Mouse (Mus musculus) layer of hippocampus, adult 6 months (tissue): ENCODE measurements around the gene Wnt10b. TPM values are rescaled to one million over a fixed set of nuclear protein-coding genes. Genes with fewer than 3 reads are reported as not detected.

Experiments
- long read RNA-seq, 2 experiments: library from polyadenylated mRNA; unstranded; transcript quantifications; one replicate each; pipeline ENCODE4 v2.0.0; 2019 to 2020
- polyA plus RNA-seq: library from polyadenylated mRNA; unstranded; fragments of <200 nt; fragmentation: Nextera tagmentation; gene quantifications from 2 replicates; pipeline ENCODE4 v1.2.3, GENCODE M21; 2021

The Wnt10b gene
- not detected in 2 replicates for polyA plus RNA-seq
- long read RNA-seq, experiment 1 = 0 reads
- long read RNA-seq, experiment 2 = 0 reads

GRCm38 (mm10) chr15:98777762-98778161 lies at the start of gene Wnt10b:
Gene Wnt10b (minus strand): TSS chr15:98778150.

GRCm38 (mm10) chr15:98809390-98809789 lies 31.4 kb upstream of the Wnt10b start, which contains the start of gene Ddn:
Gene Ddn (minus strand): TSS chr15:98809490.

GRCm38 (mm10) chr15:98789661-98790535 lies 11.9 kb upstream of the Wnt10b start, which contains the start of gene Wnt1:
Gene Wnt1 (plus strand): TSS chr15:98789857.

GRCm38 (mm10) chr15:98762670-98763529 lies 15.1 kb downstream of the Wnt10b start, which contains the start of gene Arf3:
Gene Arf3 (minus strand): TSS chr15:98763214.

GRCm38 (mm10) chr15:98727443-98728321 lies 50.3 kb downstream of the Wnt10b start, which contains the start of gene Fkbp11:
Gene Fkbp11 (minus strand): TSS chr15:98728198.

Other genes with a start within 250 kb of the Wnt10b start
- gene Kansl2, start 243.9 kb downstream of the Wnt10b start, polyA plus RNA-seq = 40.8 and 44.3 TPM in 2 replicates
- gene Ccnt1, start 207.2 kb downstream of the Wnt10b start, polyA plus RNA-seq = 21.9 and 24.8 TPM in 2 replicates
- gene 4930415O20Rik, start 207.1 kb downstream of the Wnt10b start, polyA plus RNA-seq = 0.30 TPM in 1 of 2 replicates, not detected in the other
- 3.9 and 4.7 TPM in 2 replicates for gene Adcy6, start 168.1 kb downstream of the Wnt10b start, polyA plus RNA-seq
- 44.4 and 44.8 TPM in 2 replicates for gene Cacnb3, start 147.3 kb downstream of the Wnt10b start, polyA plus RNA-seq
- gene Ddx23, start 115.3 kb downstream of the Wnt10b start, polyA plus RNA-seq = 19.6 and 27.9 TPM in 2 replicates
- gene Rnd1, start 100.7 kb downstream of the Wnt10b start, polyA plus RNA-seq = 4.3 and 4.9 TPM in 2 replicates
- gene Ccdc65, start 69.9 kb downstream of the Wnt10b start, polyA plus RNA-seq = 8.4 and 9.0 TPM in 2 replicates
- gene Fkbp11, start 50.0 kb downstream of the Wnt10b start, polyA plus RNA-seq = 3.1 and 4.6 TPM in 2 replicates
- gene Arf3, start 14.9 kb downstream of the Wnt10b start, polyA plus RNA-seq = 93.9 and 99.4 TPM in 2 replicates
- gene Wnt1, start 11.7 kb upstream of the Wnt10b start, polyA plus RNA-seq = 0.72 and 1.0 TPM in 2 replicates
- gene Ddn, start 31.3 kb upstream of the Wnt10b start, polyA plus RNA-seq = 118 TPM in 2 replicates
- gene Prkag1, start 53.4 kb upstream of the Wnt10b start, polyA plus RNA-seq = 66.5 and 71.5 TPM in 2 replicates
- gene Kmt2d, start 93.1 kb upstream of the Wnt10b start, polyA plus RNA-seq = 18.0 and 18.2 TPM in 2 replicates
- gene Rhebl1, start 116.4 kb upstream of the Wnt10b start, polyA plus RNA-seq = 6.5 and 10.1 TPM in 2 replicates
- gene Dhh, start 120.4 kb upstream of the Wnt10b start, polyA plus RNA-seq = 0.08 and 0.19 TPM in 2 replicates
- 0.29 and 1.7 TPM in 2 replicates for gene Lmbr1l, start 140.1 kb upstream of the Wnt10b start, polyA plus RNA-seq
- gene Tuba1b, start 156.4 kb upstream of the Wnt10b start, polyA plus RNA-seq = 1,496 and 1,539 TPM in 2 replicates
- gene Gm49450, start 175.4 kb upstream of the Wnt10b start, polyA plus RNA-seq = 0.53 TPM in 1 of 2 replicates, not detected in the other
- gene Tuba1a, start 175.6 kb upstream of the Wnt10b start, polyA plus RNA-seq = 3,348 and 3,759 TPM in 2 replicates